Mouse (Mus musculus) monocyte, adult 2 months (primary cell): Measurements from ENCODE around the gene Dlgap1.

Experiments used
- DNase-seq, 2 experiments: peaks; one replicate each; pipeline ENCODE4 v3.0.0; 2022; ENCODE audit warnings: low spot score in 2 of 2, low read depth in 1 of 2

The Dlgap1 gene

DNA sequence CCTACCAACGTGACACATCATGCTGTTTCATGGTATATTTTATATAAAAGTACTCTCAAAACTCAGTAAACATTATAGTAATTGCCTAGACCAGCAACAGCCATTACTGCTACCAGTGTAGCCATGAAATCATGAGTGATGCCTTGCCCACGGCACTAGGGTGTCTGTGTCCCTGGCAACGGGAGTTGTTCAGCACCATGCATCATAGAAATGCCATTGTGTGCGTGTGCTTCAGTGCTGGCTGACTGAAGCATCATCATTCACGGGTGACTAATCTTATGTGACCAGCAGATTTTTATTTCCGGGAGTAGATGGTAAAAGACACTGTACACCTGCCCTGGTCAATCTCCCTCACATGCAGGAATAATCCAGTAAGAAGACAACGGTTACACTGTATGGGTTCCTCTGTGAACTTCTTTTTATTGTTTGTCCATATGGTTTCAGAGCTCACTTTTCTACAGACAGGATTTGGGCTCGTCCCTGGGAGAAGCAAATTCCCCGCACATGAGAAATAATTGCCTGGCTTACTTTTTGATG, 203.7 kb downstream of the Dlgap1 start:
- DNase-seq, result no peak

DNA sequence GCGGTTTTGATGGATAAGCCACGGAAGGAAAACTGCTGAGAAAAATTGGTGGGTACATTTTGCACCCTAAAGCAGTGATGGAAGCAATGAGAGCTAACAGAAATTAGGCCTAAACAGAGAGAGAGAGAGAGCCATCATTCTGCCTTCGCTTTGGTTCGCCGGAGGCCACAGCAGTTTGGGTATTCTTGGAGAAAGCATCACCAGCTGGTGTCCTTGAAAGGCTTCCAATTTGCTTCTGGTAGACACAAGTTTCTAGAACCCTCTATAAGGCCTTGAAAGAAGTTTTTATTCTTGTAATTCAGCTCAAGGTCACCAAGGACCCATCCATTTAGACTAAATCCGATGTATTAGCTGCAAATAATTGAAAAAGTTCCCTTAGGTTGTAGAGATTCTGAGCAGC, 205.0 kb downstream of the Dlgap1 start:
- no peak for DNase-seq

DNA sequence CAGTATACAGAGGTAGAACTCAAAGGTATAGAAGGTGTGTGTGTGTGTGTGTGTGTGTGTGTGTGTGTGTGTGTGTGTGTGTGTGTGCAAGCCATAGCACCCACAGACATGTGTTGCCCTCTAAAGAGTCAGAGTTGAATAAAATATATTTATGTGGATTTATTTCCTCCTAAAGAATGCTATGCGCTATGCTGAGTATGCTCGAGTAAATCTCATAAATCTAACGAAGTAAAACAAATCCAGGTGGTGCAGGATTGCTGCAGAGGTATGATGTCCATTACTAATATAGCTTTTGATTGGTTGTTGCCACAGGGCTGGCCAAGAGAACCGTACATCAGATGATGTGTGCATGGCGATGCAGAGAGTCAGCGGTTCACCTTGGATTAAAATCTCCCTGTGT, 222.4 kb downstream of the Dlgap1 start:
- DNase-seq, result no peak

DNA sequence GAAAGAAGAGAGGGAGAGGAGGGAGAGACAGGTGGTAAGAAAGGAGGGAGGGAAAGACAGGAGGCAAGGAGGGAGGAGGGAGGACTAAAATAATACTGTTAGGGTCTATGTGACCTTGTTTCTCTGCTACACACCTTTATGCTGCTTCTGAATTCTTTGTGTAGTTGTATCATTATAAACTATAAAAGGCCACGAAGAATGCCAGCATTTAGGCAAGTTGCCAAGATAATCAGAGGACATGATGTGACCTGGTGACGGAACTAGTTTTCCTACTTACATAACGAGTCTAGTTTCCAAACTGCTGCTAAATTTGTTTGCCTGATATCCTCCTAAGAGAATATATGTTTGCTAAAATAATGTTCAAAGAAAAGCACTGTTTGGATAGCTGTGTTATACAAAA, 254.0 kb downstream of the Dlgap1 start:
- no peak for DNase-seq

DNA sequence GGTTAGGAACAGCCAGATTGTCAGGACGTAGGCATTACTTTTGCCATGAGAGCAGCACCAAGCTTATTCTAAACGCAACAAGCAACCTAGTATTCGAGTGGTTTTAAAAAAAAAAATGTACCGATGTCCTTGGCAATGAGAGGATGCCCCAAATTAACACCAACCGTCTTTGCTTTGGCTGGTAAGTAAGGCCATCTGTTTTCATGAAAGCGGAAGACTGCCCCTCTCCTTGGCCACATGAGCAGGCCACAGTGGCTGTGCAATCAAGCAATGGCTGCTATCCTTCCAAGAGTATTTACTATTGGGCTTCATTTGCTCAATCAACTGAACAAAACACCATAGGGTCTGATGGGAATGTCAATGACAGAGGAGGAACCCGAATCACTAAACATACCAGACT, 278.5 kb downstream of the Dlgap1 start:
- no peak for DNase-seq

DNA sequence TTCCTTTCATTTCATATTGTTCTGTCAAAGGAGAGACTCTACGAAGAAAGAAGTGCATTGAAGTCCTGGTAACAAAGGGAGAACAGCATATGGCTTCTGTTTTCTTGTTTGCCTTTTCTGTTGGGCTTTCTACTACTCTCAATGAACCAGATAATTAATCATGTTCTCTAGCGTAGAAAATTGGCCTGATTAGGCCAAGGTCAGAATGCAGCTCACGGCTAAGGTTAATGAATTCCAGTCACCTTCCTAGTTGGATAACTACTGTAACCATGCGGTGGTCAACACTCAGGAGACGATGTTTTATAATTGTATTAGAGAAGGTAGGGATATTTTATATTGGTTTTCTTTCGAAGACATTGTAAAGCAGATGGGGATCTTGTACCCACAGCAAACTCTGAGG, 279.4 kb downstream of the Dlgap1 start:
- no peak for DNase-seq

DNA sequence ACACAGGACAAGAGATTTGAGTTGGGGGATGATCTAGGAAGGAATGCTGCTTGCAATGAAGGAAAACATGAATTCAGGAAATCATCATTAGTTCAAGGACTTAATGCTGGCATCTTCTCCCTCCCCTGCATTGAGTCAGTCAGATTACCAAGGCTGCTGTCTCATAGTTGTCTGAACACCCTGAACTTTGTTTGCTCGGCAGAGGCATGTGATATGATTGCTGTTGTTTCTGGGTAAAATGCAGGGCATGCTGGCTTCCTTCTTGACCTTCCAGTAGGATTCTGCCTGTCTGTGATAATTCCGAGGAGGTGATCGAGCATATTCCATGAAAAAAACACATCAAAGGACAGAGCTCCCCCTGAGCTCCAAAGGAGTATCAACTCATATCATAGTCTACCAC, 283.6 kb downstream of the Dlgap1 start:
- DNase-seq, result no peak

DNA sequence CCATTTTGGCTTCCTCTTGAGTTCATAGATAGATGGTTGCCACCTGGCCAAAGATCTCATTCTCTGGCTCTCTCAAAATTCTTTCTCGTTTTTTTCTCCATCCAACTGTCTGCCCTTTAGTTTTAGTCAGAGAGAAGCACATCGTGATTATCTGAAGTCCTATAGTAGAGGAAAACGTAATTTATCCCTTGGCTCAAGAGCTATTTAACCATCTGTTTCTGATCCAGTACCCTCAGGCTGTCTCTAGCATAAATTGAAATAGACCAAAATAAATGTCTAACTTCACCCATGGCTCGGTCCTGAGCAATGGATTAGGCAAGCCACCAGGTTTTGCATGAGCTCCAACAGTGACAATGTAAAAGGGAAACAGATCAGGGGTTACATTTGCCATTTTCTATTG, 287.5 kb downstream of the Dlgap1 start:
- DNase-seq, result no peak

DNA sequence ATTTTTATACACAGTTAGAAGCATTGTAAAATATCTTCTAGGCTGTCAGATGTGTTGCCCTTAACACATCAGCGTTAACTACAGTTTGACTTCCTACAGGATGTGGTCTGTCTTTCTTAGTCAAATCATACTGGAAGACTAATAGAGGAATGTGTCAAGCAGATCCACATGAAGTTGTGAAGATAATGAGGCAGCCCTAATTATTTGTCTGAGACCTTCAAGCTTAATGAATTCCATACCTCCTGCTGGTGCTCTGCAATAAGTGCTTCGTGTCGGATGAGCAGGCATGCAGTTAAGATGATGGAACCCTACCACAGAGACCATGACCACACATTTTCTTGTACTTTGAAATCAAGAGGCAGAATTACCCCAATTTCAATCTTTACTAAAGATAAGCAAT, 294.3 kb downstream of the Dlgap1 start:
- DNase-seq, result no peak

DNA sequence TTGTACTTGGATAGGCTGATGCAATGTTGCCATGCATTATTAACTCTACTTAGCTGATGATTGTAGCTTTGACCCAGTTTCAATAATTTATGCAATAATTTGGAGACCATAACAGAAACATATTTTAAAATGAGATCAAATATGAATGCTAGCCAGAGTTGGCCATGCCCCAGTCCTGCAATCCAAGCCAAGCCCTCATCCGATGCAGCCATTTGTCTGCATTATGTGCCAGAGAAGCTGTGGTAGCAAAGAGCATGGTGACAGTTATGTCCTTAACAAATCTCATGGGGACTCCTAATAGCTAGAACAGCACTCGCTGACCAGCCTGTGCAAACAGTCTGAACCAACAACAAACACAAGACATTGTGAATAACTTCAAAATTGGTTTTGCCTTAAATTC, 303.3 kb downstream of the Dlgap1 start:
- DNase-seq, result no peak

DNA sequence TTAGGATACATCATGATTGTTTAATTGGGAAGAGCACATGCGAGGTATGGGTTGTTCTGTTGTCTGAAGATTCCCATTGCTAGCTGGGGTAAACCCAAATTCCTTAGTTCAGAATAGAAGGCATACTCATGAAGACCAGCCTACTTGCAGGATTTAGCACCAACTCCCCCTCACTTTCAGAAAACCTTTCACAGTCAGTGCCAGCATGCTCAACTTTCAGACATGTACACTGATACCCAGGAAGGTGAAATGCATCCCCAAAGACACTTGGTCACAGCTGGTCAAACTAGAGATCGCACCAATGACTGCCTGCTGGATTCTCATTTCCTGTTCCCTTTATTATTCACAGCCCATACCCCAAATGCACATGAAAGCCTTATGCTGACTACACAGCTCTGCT, 318.8 kb downstream of the Dlgap1 start:
- DNase-seq, result no peak

DNA sequence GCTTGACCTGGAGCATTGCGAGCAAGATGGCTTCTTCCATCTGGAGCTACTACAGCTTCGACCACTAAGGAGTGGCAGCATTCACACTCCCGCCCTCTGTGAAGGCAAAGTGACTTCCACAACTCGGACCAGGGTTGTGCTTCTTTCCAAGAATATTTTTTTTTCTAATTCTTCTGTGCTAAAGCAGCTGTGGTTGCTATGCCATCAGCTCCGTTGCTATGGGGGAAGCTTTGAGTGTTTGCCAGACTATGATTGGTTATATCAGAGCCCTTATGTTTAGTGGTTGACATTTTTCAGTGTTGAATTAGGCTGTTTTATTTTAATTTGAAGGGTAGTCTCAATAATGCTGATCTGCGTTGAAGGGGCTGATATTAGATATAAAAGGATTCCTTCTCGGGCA, 325.2 kb downstream of the Dlgap1 start:
- DNase-seq, result no peak

DNA sequence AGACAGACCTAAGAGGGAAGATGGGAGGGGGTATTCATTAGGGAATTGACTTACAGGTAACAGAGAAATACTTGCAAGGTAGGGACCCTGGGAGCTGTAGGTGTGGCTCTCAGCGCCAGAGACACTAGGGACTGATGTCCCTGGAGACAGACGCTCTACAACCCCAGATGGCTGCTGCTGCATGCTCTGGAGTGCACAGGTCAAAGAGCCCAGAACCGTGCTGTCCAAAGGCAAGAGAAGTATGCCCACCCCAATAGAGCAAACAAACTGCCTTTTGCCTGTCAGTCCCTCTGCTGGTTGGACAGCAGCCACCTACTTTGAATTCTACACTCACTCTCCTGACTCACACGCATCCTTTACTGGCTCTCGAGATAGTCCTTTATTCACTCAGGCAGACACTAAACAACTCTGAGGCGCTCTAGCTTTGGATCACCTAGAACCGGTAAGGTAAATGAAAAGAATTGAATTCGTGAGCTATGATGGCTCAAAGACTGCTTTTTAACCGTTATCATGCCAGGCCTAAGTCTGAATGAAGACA, 333.1 kb downstream of the Dlgap1 start:
- DNase-seq, result no peak

DNA sequence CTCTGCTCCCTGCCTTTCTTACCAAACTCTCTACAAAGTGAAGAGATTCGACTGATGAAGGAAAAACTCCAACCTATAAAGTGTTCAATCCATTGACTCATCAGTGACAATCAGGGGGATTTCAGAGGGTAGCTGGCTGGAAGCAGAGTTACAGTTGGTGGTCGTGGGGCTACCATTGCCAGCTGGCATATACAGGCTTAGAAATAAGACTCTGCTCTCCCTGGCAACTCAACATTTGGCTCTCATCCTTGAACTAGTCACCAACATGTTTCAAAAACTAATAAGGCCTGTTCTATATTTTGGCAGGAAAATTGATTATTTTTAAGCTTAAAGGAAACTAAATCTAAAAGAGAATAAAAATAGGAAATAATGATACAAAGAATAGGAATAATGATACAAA, 333.8 kb downstream of the Dlgap1 start:
- DNase-seq, result no peak

DNA sequence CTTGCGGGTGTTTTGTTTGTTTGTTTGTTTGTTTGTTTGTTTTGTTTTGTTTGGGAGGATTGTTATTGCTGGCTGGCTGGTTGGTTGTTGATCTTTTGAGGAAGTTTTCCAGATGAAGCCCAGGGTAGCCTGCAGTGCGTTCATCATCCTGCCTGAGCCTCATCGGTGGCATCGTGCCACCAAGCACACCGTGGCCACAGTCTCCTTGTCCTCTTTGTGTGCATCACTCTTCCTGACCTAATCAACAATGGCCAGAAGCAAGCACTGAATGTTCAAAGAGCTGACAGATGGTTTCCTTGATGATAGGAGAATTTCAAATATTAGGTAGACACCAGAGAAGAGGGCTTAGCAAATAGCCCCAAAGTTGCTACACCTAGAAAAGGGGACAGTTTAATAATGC, 336.1 kb downstream of the Dlgap1 start:
- DNase-seq, result no peak

DNA sequence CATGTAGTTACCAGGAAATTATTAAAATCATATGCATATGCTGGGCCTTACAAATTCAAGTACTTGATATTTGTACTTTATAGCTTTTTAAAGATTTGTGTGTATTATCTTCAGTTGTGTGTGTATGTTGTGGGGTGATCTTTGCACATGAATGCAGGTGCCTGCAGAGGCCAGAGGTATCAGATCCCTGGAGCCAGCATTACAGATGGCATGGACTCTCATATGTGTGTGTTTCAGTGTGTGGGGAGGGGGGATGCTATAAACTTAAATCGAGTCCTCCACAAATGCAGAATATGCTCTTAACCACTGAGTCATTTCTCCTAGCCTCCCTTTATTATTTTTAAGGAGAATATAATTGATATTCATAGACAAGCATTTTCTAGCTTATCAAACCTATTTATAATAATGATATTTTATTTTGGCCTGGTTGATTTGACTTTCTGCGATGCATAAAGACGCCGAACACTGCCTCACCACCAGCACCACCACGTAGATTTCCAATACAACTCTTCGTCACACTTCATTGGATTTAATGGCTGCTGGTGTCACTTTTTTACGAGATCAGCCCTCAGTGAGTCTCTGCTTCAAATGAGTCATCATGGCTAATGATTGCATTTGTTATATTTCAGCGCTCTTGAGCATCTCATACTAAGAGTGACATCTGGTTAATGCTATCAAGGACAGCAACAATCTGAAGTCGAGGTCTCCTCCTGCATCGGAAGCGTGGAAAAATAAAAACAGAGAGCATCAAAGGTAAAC, 338.7 kb downstream of the Dlgap1 start:
- no peak for DNase-seq

DNA sequence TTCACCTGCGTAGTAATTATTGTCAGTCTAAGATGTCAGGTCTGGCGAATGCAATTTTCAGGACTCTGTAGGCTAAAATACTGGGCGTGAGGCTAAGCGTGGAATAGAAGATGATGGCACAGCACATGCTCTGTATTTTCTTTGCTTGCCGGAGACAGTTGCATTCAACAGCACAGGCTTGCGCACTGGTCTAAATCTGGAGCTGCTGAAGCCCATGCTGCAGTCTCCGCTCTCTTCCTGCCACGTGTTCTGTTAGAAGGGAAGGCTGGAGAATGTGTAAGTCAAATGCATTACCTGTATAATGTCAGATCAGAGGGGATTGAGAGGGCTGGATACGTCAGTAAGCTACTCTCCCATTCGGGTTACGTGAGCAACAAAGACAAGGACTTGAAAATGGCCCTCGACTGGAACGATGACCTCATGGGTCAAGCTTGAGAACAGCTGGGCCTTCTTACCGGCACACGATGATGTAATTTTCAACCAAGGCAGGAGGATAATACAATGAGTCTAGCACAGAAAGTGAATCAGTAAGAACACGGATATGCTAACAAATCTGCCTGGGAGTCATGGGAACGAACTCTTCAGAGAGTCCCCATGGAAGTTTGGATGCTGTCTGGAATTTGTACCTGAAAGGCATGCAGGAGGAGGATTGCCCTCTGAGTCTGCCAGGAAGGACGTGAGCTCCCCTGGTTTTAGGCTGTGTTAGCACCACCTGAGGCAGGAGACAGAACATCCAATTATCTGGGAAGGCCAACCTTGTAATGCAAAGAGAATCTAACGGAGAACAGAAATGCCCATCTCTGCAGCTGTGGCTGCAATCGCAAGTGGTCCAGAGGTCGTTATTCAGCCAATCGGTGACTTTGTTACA, 339.7 kb downstream of the Dlgap1 start:
- no peak for DNase-seq

DNA sequence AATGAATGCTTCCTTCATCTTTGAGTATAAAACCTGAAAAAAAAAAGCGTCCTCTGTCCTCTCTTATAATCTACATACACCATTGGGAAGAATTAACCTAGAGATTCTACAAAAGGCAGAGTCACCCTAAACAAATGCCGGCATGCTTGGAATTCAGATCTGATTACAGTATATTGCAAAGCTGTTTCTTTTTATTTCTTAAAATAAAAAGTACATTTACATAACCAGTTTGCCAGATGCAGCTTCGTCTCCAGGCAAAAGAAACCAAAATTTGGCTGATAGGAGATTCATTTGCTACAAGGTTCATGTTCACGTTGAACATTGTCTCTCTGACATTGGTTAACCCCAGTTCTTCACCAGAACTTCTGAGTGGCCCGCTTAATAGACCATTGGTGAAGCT, 347.5 kb downstream of the Dlgap1 start:
- DNase-seq, result no peak

DNA sequence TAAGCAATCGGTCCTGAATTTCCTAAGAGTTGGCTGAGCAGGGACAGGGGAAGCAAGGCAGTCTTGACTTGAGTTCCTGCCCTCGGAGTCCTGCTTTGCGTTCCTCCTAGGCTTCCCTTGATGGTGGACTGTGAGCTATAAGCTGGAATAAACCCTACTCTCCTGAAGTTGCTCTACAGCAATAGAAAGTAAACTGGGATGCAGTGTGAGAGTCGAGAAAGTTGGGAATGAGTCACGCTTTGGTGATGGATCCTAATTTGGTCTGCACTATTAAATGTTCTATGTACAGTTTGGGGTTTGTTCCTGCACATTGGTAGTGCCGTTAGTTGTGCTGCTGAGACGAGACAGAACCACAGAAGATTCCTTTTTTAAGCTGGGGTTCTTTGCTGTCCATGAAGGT, 348.9 kb downstream of the Dlgap1 start:
- no peak for DNase-seq

DNA sequence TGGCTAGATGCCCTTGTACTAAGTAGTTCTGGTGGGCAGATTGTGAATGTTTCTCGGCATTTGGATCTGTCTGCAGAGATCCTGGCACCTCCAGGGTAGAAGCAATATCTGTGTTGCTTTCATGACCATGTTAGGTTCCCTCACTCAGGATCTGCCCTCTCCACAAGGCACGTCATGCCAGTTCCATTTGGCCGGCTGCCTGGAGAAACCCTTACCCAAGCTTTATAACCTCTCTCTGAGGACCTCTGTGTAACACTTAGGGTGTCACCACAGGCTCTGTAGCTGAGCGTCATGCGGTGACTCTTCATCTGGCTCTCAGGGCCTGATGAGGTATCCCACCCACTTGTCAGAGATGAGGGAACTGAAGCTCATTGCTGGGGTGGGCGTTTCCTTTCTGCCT, 353.1 kb downstream of the Dlgap1 start:
- DNase-seq, result no peak

DNA sequence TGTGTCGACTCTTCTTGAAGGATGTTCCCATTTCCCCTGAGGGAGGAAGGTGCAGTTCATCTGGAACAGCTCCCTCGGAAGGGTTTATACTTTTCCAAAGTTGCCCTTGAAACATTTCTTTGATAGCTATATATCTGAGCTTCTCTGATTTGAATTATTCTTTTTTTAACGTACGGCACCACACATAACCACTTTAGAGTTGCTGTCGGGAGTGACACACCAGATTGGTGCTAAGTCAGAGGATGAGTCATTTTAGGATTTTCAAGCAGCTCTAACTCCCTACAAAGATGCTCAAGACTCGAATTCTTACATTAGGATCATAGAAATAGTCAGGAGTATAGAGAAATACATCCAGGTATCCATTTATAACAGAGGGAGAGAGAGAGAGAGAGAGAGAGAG, 364.6 kb downstream of the Dlgap1 start:
- no peak for DNase-seq

DNA sequence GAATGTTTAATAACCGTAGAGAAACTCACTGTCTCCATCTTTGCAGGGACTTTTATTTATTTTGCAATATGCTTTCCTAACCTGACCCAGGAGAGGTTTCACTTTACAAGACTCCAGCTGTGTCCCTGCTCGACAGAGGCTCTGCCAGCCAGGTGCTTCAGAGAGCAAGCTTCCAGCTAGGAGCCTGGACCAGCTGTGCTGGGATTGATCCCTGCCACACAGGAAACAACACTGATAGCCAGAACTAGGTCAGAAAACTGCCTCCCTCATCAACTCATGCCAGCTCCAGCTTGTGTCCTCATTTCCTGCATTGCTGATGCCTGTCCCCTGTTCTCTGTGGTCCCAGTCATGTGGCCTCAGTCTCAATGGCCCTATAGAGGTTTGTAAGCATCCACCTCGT, 365.3 kb downstream of the Dlgap1 start:
- DNase-seq, result no peak
